Mouse (Mus musculus): Measurements from ENCODE around the gene Ikzf4.

Ikzf4 gene

DNA sequence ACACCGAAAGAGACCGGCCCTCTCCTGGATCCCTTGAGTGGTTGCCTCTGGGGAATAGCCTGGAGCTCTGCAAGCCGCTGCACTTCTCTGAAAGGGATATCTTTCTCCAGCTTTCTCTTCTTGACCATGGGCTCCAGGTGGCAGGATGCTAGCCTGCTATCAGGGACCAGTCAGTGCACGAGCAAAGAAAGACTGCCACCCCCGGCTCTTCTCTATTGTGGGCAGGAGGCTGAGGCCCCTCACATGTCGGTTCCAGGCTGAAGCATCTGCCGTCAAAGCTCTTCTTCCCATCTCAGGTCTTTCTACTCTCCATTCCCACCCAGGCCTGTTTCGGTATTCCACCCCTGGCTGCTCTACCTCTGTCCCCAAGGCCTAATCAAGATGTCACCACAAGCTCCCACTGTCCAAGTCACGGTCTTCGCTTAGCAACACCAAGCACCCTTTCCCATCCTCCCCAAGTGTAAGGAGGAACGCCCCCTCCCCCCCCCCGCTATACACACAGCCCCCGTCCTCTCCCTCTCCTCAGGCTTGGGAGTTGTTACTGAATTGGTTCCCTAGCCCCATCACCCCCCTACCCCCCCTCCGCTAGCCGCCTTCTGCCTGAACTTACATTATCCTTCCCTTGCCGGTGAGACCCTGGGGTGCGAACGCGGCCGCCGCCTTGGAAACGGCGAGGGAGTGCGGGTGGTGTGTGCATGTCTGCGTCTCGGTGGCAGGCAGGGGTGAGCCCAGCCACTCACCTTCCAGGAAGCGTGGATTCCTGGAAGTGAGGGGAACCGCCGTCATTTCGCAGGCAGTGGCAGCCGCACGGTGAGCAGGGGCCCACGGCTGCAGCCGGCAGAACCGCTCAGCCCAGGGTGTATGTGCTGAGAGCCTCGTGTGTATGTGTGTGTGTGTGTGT lies at the start of gene Ikzf4:
Gene Ikzf4 (minus strand): TSS at position 881 of the 901 bp plus-strand sequence.
- peak; percentile 57 for DNase-seq (ENCODE audit: low read depth, low spot score)

- DNase-seq (ENCODE audit: low read depth, low spot score): peak; percentile 37
Observed at GRCm38 (mm10) chr10:128695411-128695991, 49.7 kb upstream of the Ikzf4 start.

GRCm38 (mm10) chr10:128674469-128675008 lies 28.7 kb upstream of the Ikzf4 start:
- no peak for DNase-seq (ENCODE audit: low read depth, low spot score)

DNA sequence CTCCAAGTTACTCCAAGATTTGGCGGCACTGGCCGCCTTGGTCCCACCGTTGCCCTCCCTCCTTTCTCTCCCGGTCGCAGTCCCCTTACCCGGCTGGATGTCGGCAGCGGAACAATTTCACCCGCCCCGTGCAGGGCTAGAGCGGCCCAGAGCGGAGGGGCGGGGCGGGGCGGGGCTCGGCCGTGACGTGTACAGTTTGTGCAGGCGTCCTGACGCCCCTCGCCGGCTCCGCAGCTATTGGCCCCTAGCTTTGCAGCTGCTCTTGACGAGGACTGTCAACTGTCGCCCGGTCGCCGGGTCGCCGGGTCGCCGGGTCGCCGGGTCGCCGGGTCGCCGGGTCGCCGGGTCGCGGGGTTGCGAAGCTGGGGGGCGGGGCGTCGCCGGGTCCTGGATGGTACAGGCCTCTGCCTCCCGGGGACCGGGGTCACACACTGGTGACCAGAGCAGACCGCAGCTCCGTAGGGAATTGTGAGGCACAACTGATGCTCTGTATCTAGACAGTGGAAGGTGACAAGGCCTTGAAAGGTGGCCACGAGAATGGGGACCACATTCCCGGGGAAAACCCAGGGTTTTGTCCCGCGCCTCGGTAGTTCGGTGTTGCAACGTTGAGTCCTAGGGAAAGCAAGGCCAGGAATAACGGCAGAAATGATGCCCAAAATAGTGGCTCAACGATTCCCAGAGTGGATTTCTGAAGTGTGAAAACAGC lies 28.1 kb upstream of the Ikzf4 start, which contains the start of gene Suox:
Gene Suox (minus strand): TSS at position 311 of the 706 bp plus-strand sequence.
- DNase-seq (ENCODE audit: low read depth, low spot score): peak; percentile 70

DNA sequence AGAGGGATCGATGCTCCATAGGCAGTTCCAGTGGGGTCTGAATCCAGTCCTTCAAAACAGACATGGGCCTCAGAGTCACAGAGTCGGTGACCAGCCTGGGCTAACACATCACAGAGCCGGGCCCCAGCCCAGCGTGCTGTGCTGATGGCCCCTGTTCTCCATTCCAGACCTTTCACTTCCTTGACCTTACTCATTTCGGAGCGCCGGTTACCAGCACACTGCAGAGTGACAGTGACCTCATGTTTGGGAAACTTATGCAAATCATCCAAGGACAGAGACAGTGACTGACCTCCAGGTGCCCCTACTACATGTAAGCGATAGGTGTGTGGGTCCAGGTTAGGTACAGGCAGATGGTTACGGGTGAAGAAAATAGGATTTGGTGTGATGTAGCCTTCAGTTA lies 25.4 kb upstream of the Ikzf4 start:
- no peak for DNase-seq (ENCODE audit: low read depth, low spot score)

GRCm38 (mm10) chr10:128668790-128669672 lies 23.2 kb upstream of the Ikzf4 start:
- peak; percentile 67 for DNase-seq (ENCODE audit: low read depth, low spot score)

DNA sequence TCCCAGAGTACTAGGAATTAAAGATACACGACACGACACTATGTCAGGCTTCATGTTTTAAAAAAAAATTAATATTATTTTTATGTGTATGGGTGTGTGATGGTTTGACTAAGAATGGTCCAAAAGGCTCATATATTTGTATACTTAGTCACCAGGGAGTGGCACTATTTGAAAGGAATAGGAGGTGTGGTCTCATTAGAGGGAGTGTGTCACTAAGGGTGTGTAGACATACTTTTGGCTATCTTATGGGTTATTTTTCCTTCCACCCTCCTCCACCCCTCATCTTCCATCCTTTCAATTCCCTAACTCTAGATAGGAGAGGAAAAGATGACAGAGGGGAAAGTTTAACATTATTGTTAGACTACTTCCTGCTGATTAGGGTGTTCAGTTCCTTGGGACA lies 20.0 kb upstream of the Ikzf4 start:
- no peak for DNase-seq (ENCODE audit: low read depth, low spot score)

DNA sequence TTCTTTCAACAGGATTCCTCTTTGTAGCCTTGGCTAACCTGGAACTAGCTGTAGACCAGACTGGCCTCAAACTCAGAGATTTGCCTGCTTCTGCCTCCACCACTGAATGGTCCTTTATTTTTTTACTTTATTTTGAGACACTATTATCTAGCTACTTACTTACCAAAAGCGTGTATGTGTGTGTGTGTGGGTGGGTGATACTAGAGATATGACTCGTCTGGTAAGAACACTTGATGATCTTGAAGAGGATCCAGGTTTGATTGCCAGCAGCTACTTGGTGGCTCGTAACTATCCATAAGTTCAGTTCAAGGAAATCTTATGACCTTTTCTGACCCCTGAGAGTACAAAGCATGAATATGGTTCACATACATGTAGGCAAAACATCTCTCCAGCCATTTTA lies 19.5 kb upstream of the Ikzf4 start:
- DNase-seq (ENCODE audit: low read depth, low spot score): no peak

DNA sequence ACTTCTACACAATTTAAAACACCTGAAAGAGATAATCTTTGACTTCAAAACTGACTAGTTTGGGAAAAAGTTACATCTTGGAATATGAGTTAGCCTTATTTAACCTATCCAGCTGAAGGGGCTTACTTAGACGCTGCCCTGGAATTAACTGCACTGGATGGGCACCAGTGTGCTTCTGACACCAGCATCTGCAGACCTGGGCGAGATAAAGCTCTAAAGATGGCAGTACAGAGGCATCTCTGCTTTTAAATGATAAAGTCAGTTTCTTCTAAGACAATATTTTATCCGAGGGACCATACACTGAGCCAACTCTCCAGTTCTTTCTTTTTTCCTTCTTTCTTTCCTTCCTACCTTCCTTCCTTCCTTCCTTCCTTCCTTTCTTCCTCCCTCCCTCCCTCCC lies 19.0 kb upstream of the Ikzf4 start:
- DNase-seq (ENCODE audit: low read depth, low spot score): no peak

GRCm38 (mm10) chr10:128663441-128664220 lies 17.8 kb upstream of the Ikzf4 start:
- no peak for DNase-seq (ENCODE audit: low read depth, low spot score)

DNA sequence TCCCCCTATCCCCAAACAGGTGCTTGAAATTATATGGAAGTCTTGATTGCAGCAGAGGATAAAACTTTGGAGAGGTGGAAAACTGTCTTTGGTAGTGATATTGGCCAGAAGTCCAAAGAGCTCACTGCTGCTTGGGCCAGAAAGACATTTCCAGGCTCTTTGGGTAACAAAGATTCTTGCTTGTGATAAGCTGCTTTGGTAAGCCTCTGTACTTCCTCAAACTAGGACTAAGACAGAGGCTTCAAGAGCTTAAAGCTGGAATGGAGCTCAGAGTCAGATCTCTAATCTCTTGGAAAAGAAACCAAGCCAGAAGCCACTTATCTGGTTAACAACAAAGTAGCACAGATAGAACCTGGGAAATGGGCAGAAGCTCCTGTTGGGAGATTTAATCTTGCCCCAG lies 16.7 kb upstream of the Ikzf4 start:
- DNase-seq (ENCODE audit: low read depth, low spot score): no peak

DNA sequence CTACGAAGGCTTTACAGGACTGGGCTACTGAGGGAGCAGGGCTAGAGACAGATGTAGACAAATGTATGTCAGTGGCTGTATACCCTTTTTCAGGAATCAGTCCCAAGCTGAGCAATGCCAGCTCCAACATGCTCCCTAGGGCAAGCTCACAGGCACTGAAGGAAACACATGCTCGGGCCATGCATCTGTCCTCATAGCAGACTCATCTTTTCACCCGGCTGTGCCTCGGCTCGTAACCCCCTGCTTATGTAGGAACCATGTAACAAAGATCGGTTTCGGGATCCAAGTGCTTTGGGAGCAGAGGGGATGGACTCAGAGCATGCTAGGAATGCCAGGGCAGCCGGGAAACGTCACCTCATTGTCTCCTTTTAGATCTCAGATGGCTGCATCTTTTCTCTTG lies 13.7 kb upstream of the Ikzf4 start:
- DNase-seq (ENCODE audit: low read depth, low spot score): no peak

DNA sequence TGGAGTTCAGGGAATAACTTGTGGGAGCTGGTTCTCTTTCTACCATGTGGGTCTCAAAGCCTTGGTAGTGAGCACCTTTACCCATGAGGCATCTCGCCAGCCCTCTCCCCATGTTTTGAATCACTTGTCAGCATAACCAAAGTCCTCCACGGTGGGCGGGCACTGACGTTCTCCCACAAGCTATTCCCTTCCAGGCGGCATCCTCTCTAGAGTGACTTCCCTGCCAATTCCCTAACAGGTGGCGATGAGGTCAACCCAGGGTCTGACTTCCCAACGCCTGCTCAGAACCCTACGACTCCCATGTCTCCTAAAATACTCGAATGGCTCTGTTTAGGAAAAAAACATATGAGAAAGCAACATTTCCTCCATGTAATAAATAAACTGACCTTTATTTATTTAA lies 12.1 kb upstream of the Ikzf4 start:
- no peak for DNase-seq (ENCODE audit: low read depth, low spot score)

GRCm38 (mm10) chr10:128656731-128657130 lies 10.9 kb upstream of the Ikzf4 start:
- no peak for DNase-seq (ENCODE audit: low read depth, low spot score)

GRCm38 (mm10) chr10:128655254-128655653 lies 9.5 kb upstream of the Ikzf4 start:
- DNase-seq (ENCODE audit: low read depth, low spot score): no peak

- no peak for DNase-seq (ENCODE audit: low read depth, low spot score)
Observed at GRCm38 (mm10) chr10:128653866-128654265, 8.1 kb upstream of the Ikzf4 start.

GRCm38 (mm10) chr10:128646139-128647089 lies 623 bp upstream of the Ikzf4 start:
- peak; percentile 41 for DNase-seq (ENCODE audit: low read depth, low spot score)

- DNase-seq (ENCODE audit: low read depth, low spot score): no peak
Observed at GRCm38 (mm10) chr10:128642749-128643148, 3.0 kb downstream of the Ikzf4 start.

DNA sequence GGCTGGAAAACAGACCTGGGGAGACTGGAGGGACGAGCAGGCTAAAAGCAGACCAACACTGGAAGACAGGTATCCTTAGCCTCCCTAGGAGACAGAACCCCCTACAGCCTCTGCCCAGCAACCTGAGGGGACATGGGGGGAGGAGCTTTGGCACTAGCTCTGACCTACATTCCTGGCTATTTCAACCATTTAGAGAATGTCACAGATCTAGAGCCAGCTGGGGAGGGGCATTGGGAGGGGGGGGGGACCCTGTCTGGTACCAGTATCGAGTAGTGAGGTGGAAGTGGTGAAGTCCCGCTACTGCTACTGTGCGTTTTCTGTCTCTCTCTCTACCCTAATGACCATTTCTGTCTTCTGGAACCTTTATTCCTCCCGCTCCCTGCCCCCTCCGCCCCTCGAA lies 3.9 kb downstream of the Ikzf4 start:
- DNase-seq (ENCODE audit: low read depth, low spot score): no peak
